Comparison of ENCODE assay signal across 8 mouse cellular contexts in genomic region chr1:74748643-74749271, GRCm38 (mm10). TPM values are rescaled to one million over a fixed set of nuclear protein-coding genes. Genes with fewer than 3 reads are reported as not detected.
DNase-seq lines count a peak whose midpoint lies in the region; ATAC-seq and TF ChIP-seq lines count a peak whose summit lies in the region.

Gene Prkag3 (minus strand): TSS chr1:74749221.

- DNase-seq in urinary bladder, adult 18-20 months (ENCODE audit: low spot score in 2 of 2) = peak; percentile 34 to 59
- no peak for DNase-seq in urinary bladder, postnatal 10 days (ENCODE audit: low spot score)
- peak; percentile 57 for DNase-seq in embryo, embryonic 9.5 days (ENCODE audit: extremely low spot score)
- DNase-seq in heart, adult 2 months = peak; percentile 75 to 76
- DNase-seq in kidney, adult 2 months = peak; percentile 73
- DNase-seq in liver, embryonic 14.5 days (ENCODE audit: low read depth in 3 of 3, low spot score in 3 of 3) = peak in 1 of 3 experiments; percentile 10
- peak; percentile 67 for DNase-seq in neural tube, embryonic 11.5 days (ENCODE audit: low spot score)
- peak; percentile 53 for DNase-seq in thymus, postnatal 25 days

- TF ChIP-seq EP300 in heart, adult 2 months (IDR thresholded peaks at IDR 0.05; ENCODE audit: insufficient read depth, low read depth, low read length) = no peak
- TF ChIP-seq EP300 in liver, embryonic 14.5 days (IDR thresholded peaks at IDR 0.05; ENCODE audit: low read depth) = no peak

- peak within 1 kb of the TSS; percentile 66; the same call in 1 of the 2 replicates for H3K27ac ChIP-seq in heart, adult 2 months
- H3K27ac ChIP-seq in kidney, adult 2 months (ENCODE audit: insufficient read depth, low read depth, low read length) = peak within 1 kb of the TSS; percentile 97
- no peak within 1 kb of the TSS for H3K27ac ChIP-seq in liver, embryonic 14.5 days
- no peak within 1 kb of the TSS for H3K27ac ChIP-seq in neural tube, embryonic 11.5 days (ENCODE audit: low read depth, low read length)

- H3K4me2 ChIP-seq in liver, embryonic 14.5 days (ENCODE audit: low read depth) = peak within 1 kb of the TSS; percentile 50
- peak within 1 kb of the TSS; percentile 42 for H3K4me2 ChIP-seq in neural tube, embryonic 11.5 days (ENCODE audit: low read depth)

- WGBS in heart, adult 2 months = 7% methylated on average over 30 of the region's 30 CpGs
- 12% methylated on average over 30 of the region's 30 CpGs for WGBS in kidney, adult 2 months
- WGBS in liver, embryonic 14.5 days (ENCODE audit: insufficient replicate concordance) = 9% methylated on average over 30 of the region's 30 CpGs
- 8% methylated on average over 30 of the region's 30 CpGs for WGBS in neural tube, embryonic 11.5 days

- H3K9ac ChIP-seq in heart, adult 2 months (ENCODE audit: low read depth, low read length) = peak within 1 kb of the TSS; percentile 61
- no peak within 1 kb of the TSS for H3K9ac ChIP-seq in liver, embryonic 14.5 days (replicated peaks)
- peak within 1 kb of the TSS; percentile 42; the same call in 1 of the 2 replicates for H3K9ac ChIP-seq in neural tube, embryonic 11.5 days (ENCODE audit: low read length)

- no peaks in the 10 kb centered on the region for H3K9me3 ChIP-seq in liver, embryonic 14.5 days (ENCODE audit: control insufficient read depth, low read length)
- no peaks in the 10 kb centered on the region for H3K9me3 ChIP-seq in neural tube, embryonic 11.5 days (ENCODE audit: control insufficient read depth, low read length)

- no peaks in the 10 kb centered on the region for H3K36me3 ChIP-seq in heart, adult 2 months (ENCODE audit: control insufficient read depth, insufficient read depth, low read length)
- no peaks in the 10 kb centered on the region for H3K36me3 ChIP-seq in kidney, adult 2 months (ENCODE audit: control insufficient read depth, insufficient read depth, low read length)
- H3K36me3 ChIP-seq in liver, embryonic 14.5 days (replicated peaks; ENCODE audit: control insufficient read depth, insufficient read depth, low read depth) = no peaks in the 10 kb centered on the region
- no peaks in the 10 kb centered on the region for H3K36me3 ChIP-seq in neural tube, embryonic 11.5 days (ENCODE audit: control insufficient read depth, insufficient read depth, low read length)

- no peak for ATAC-seq in liver, embryonic 14.5 days (ENCODE audit: insufficient read depth)
- no peak; the same call in 1 of the 2 replicates for ATAC-seq in neural tube, embryonic 11.5 days (ENCODE audit: insufficient read depth, low FRiP score, low TSS enrichment)

- peaks cover 6% of the 10 kb centered on the region for H3K4me1 ChIP-seq in heart, adult 2 months (ENCODE audit: control insufficient read depth, insufficient read depth, low read length)
- peaks cover 23% of the 10 kb centered on the region for H3K4me1 ChIP-seq in kidney, adult 2 months (ENCODE audit: control insufficient read depth, insufficient read depth, low read length)
- H3K4me1 ChIP-seq in liver, embryonic 14.5 days (replicated peaks; ENCODE audit: control insufficient read depth in 2 of 2, insufficient read depth in 2 of 2, low read length in 1 of 2) = no peaks in the 10 kb centered on the region
- no peaks in the 10 kb centered on the region for H3K4me1 ChIP-seq in neural tube, embryonic 11.5 days (ENCODE audit: control insufficient read depth, insufficient read depth, low read length)

- intact Hi-C loops in heart, adult 2 months (cut with DNase I) = no loop called here

- TF ChIP-seq POLR2A in heart, adult 2 months (IDR thresholded peaks at IDR 0.05; ENCODE audit: insufficient read depth, low read depth, low read length) = no peak; the same call in 1 of the 2 replicates
- no peak for TF ChIP-seq POLR2A in kidney, adult 2 months (IDR thresholded peaks at IDR 0.05; ENCODE audit: low read depth, low read length)

- no peaks in the 10 kb centered on the region for H3K79me2 ChIP-seq in heart, adult 2 months (replicated peaks; ENCODE audit: control insufficient read depth, insufficient read depth, low read length)

- TF ChIP-seq CTCF in heart, adult 2 months (IDR thresholded peaks at IDR 0.05) = peak; percentile 76
- TF ChIP-seq CTCF in kidney, adult 2 months (conservative IDR thresholded peaks at IDR 0.05; ENCODE audit: insufficient read depth, insufficient read length, low read depth, low read length) = peak; percentile 67
- peak; percentile 64 for TF ChIP-seq CTCF in liver, embryonic 14.5 days (IDR thresholded peaks at IDR 0.05; ENCODE audit: low read depth)

- no peaks in the 10 kb centered on the region for H3K27me3 ChIP-seq in heart, adult 2 months (ENCODE audit: control insufficient read depth, insufficient read depth, low read length)
- no peaks in the 10 kb centered on the region for H3K27me3 ChIP-seq in kidney, adult 2 months (replicated peaks; ENCODE audit: control insufficient read depth, insufficient read depth, low read length)
- no peaks in the 10 kb centered on the region; the same call in 1 of the 2 replicates for H3K27me3 ChIP-seq in liver, embryonic 14.5 days (ENCODE audit: control insufficient read depth, insufficient read depth, low read length)
- 0 out of 2 replicates have a peak, but pooled peaks cover 2% of the 10 kb centered on the region for H3K27me3 ChIP-seq in neural tube, embryonic 11.5 days (ENCODE audit: control insufficient read depth, insufficient read depth, low read length)

- peak within 1 kb of the TSS; percentile 34 for H3K4me3 ChIP-seq in heart, adult 2 months
- peak within 1 kb of the TSS; percentile 33 for H3K4me3 ChIP-seq in kidney, adult 2 months (ENCODE audit: insufficient read depth, low read depth, low read length)
- H3K4me3 ChIP-seq in liver, embryonic 14.5 days (ENCODE audit: insufficient read depth in 1 of 2, low read depth in 2 of 2, low read length in 2 of 2) = no peak within 1 kb of the TSS
- 0 out of 2 replicates have a peak within 1 kb of the TSS, but pooled peaks have one; percentile 10 for H3K4me3 ChIP-seq in neural tube, embryonic 11.5 days (ENCODE audit: low read depth, low read length)

RNA-seq across cellular contexts. Expression of gene Prkag3, which starts in this region (rescaled TPM):
- total RNA-seq in heart, adult 2 months (2021) = 1 to 10 TPM; 1.1 to 1.3 TPM
- 2.1 and 3.0 TPM in 2 replicates for polyA plus RNA-seq in heart, adult 2 months (2012; rRNA removed)
- 2.9 TPM in 2 replicates for polyA plus RNA-seq in kidney, adult 2 months (2012; rRNA removed)
- not detected in 2 replicates for polyA plus RNA-seq in liver, embryonic 14.5 days (2012; rRNA removed)
- polyA plus RNA-seq in liver, embryonic 14.5 days (2014; fragmentation: Nextera tagmentation; extraction: Ambion mirVana) = not detected in 2 replicates
- polyA plus RNA-seq in neural tube, embryonic 11.5 days (2014; fragmentation: Nextera tagmentation; extraction: Ambion mirVana) = 0.16 TPM in 1 of 2 replicates, not detected in the other

Comparison
In these comparisons a context has a peak if more than half of its experiments do, and no peak if none do; other contexts are left out.
1. Peak in DNase-seq, H3K4me3 ChIP-seq, H3K9ac ChIP-seq and H3K4me2 ChIP-seq in neural tube, embryonic 11.5 days; RNA of the gene not detected or under 1 TPM.
2. H3K27ac ChIP-seq: peak in heart, adult 2 months (single experiment) and kidney, adult 2 months (single experiment); none in liver, embryonic 14.5 days (single experiment) and neural tube, embryonic 11.5 days (single experiment).
3. H3K4me3 ChIP-seq: peak in heart, adult 2 months (single experiment) and kidney, adult 2 months (single experiment); none in liver, embryonic 14.5 days (0 of 2).
4. Peak in every context shown above with its lines, with median percentiles within 50 percentile points of each other: CTCF ChIP-seq.